Mouse (Mus musculus) CH12.LX (cell line): ENCODE results near the gene Fam71e1. TPM values are rescaled to one million over a fixed set of nuclear protein-coding genes. Genes with fewer than 3 reads are reported as not detected.

Source experiments
- DNase-seq: peaks from one replicate; pipeline ENCODE4 v3.0.0-alpha.2; 2013; ENCODE audit errors: extremely low read depth
- H3K27ac ChIP-seq: 2 replicates; pipeline ENCODE4 v1.5.1; 2012; ENCODE audit warnings: low read depth, mild to moderate bottlenecking, control low read depth, moderate library complexity; ENCODE audit not compliant: insufficient read depth
- H3K27me3 ChIP-seq: replicated peaks from 2 replicates; pipeline ENCODE3; 2012; ENCODE audit warnings: inconsistent platforms
- H3K36me3 ChIP-seq, 2 experiments: replicated peaks in 1 of 2; 2 replicates each; pipeline versions ENCODE3 to v1.6.1; 2012; ENCODE audit warnings: inconsistent platforms in 1 of 2, low read length in 1 of 2, mild to moderate bottlenecking in 1 of 2, mixed read lengths in 1 of 2, moderate library complexity in 1 of 2; ENCODE audit not compliant: control insufficient read depth in 1 of 2, insufficient read depth in 1 of 2
- H3K4me1 ChIP-seq, 2 experiments: 2 replicates each; pipeline ENCODE4 v1.6.1; 2012; ENCODE audit warnings: inconsistent platforms in 1 of 2, moderate library complexity in 1 of 2; ENCODE audit not compliant: insufficient read depth in 2 of 2, control insufficient read depth in 1 of 2
- H3K4me2 ChIP-seq: 2 replicates; pipeline ENCODE4 v1.6.1; 2012; ENCODE audit warnings: low read depth, mild to moderate bottlenecking, control low read depth; ENCODE audit not compliant: poor library complexity, insufficient read depth, severe bottlenecking
- H3K4me3 ChIP-seq, 3 experiments: fragments of 150-350 bp in 1 of 3; sonication (generic) in 1 of 3; replicated peaks in 1 of 3; 2 replicates each; pipeline versions ENCODE3 to v1.5.1; 2011 to 2012; ENCODE audit warnings: low read depth in 2 of 3, low read length in 2 of 3, mild to moderate bottlenecking in 2 of 3, moderate library complexity in 2 of 3, control low read depth in 1 of 3, improper control_type of control experiment in 1 of 3, inconsistent platforms in 1 of 3, mixed read lengths in 1 of 3; ENCODE audit not compliant: poor library complexity in 1 of 3
- H3K79me2 ChIP-seq: replicated peaks from 2 replicates; pipeline ENCODE4 v1.6.1; 2012; ENCODE audit warnings: mild to moderate bottlenecking, moderate library complexity; ENCODE audit not compliant: control insufficient read depth, poor library complexity, insufficient read depth, severe bottlenecking; ENCODE audit errors: extremely low read depth
- H3K9ac ChIP-seq: 2 replicates; pipeline ENCODE4 v1.6.1; 2012; ENCODE audit warnings: low read depth, mild to moderate bottlenecking, control low read depth, moderate library complexity; ENCODE audit not compliant: insufficient read depth
- H3K9me3 ChIP-seq: replicated peaks from 2 replicates; pipeline ENCODE3; 2012; ENCODE audit warnings: low read length, inconsistent platforms, mixed read lengths
- BHLHE40 ChIP-seq: IDR thresholded peaks from 2 replicates; pipeline ENCODE4 v1.6.1; 2011; ENCODE audit warnings: mild to moderate bottlenecking, low read depth, low read length, improper control_type of control experiment
- CHD2 ChIP-seq: IDR thresholded peaks from 2 replicates; pipeline ENCODE4 v1.6.1; 2011; ENCODE audit warnings: low read length, improper control_type of control experiment
- CTCF ChIP-seq, 2 experiments: IDR thresholded peaks in 1 of 2; conservative IDR thresholded peaks in 1 of 2; 2 replicates each; pipeline ENCODE4 v1.5.1; 2011 to 2012; ENCODE audit warnings: low read depth in 2 of 2, low read length in 2 of 2, improper control_type of control experiment in 1 of 2, inconsistent platforms in 1 of 2, mild to moderate bottlenecking in 1 of 2, moderate library complexity in 1 of 2
- E2F4 ChIP-seq: IDR thresholded peaks from 2 replicates; pipeline ENCODE4 v1.6.1; 2011; ENCODE audit warnings: low read depth, low read length, improper control_type of control experiment; ENCODE audit not compliant: insufficient replicate concordance
- ELF1 ChIP-seq: IDR thresholded peaks from 2 replicates; pipeline ENCODE4 v1.6.1; 2014; ENCODE audit warnings: low read depth, mild to moderate bottlenecking, inconsistent platforms, low read length, improper control_type of control experiment
- EP300 ChIP-seq: IDR thresholded peaks from 2 replicates; pipeline ENCODE4 v1.6.1; 2011; ENCODE audit warnings: low read length, improper control_type of control experiment
- ETS1 ChIP-seq: conservative IDR thresholded peaks from 2 replicates; pipeline ENCODE4 v1.6.1; 2012; ENCODE audit warnings: low read depth, mild to moderate bottlenecking, inconsistent platforms, low read length, improper control_type of control experiment, moderate library complexity
- GABPA ChIP-seq: IDR thresholded peaks from 2 replicates; pipeline ENCODE4 v1.6.1; 2012; ENCODE audit warnings: low read depth, low read length, improper control_type of control experiment, inconsistent platforms; ENCODE audit not compliant: insufficient replicate concordance
- HCFC1 ChIP-seq: IDR thresholded peaks from 2 replicates; pipeline ENCODE4 v1.6.1; 2012; ENCODE audit warnings: low read depth, mild to moderate bottlenecking, inconsistent platforms, low read length, improper control_type of control experiment
- IRF4 ChIP-seq: IDR thresholded peaks from 2 replicates; pipeline ENCODE4 v1.6.1; 2014; ENCODE audit warnings: low read depth, mild to moderate bottlenecking, inconsistent platforms, low read length, improper control_type of control experiment
- JUN ChIP-seq: IDR thresholded peaks from 2 replicates; pipeline ENCODE4 v1.6.1; 2011; ENCODE audit warnings: low read depth, mild to moderate bottlenecking, low read length, improper control_type of control experiment, moderate library complexity; ENCODE audit not compliant: insufficient read depth
- KAT2A ChIP-seq: IDR thresholded peaks from 2 replicates; pipeline ENCODE4 v1.6.1; 2012; ENCODE audit warnings: low read length, improper control_type of control experiment, inconsistent platforms; ENCODE audit not compliant: insufficient replicate concordance
- MAX ChIP-seq: IDR thresholded peaks from 2 replicates; pipeline ENCODE4 v1.6.1; 2011; ENCODE audit warnings: low read length, improper control_type of control experiment
- MEF2A ChIP-seq: IDR thresholded peaks from 2 replicates; pipeline ENCODE4 v1.6.1; 2014; ENCODE audit warnings: low read depth, mild to moderate bottlenecking, inconsistent platforms, low read length, improper control_type of control experiment, borderline replicate concordance
- MXI1 ChIP-seq: IDR thresholded peaks from 2 replicates; pipeline ENCODE4 v1.6.1; 2011; ENCODE audit warnings: mild to moderate bottlenecking, low read depth, low read length, improper control_type of control experiment
- MYC ChIP-seq: IDR thresholded peaks from 2 replicates; pipeline ENCODE4 v1.6.1; 2011; ENCODE audit warnings: low read depth, mild to moderate bottlenecking, improper control_type of control experiment, low read length
- NELFE ChIP-seq: IDR thresholded peaks from 2 replicates; pipeline ENCODE4 v1.6.1; 2011; ENCODE audit warnings: low read depth, low read length, improper control_type of control experiment
- PAX5 ChIP-seq: IDR thresholded peaks from 2 replicates; pipeline ENCODE4 v1.6.1; 2012; ENCODE audit warnings: low read length, inconsistent platforms, mixed read lengths
- POLR2A ChIP-seq: IDR thresholded peaks from 2 replicates; pipeline ENCODE4 v1.6.1; 2011; ENCODE audit warnings: low read depth, mild to moderate bottlenecking, improper control_type of control experiment, low read length
- RAD21 ChIP-seq: IDR thresholded peaks from 2 replicates; pipeline ENCODE4 v1.6.1; 2011; ENCODE audit warnings: low read depth, mild to moderate bottlenecking, low read length, improper control_type of control experiment, moderate library complexity
- SIN3A ChIP-seq: IDR thresholded peaks from 2 replicates; pipeline ENCODE4 v1.6.1; 2012; ENCODE audit warnings: low read length, improper control_type of control experiment, inconsistent platforms
- SMC3 ChIP-seq: IDR thresholded peaks from 2 replicates; pipeline ENCODE4 v1.6.1; 2011; ENCODE audit warnings: low read depth, low read length, improper control_type of control experiment
- TBP ChIP-seq: conservative IDR thresholded peaks from 2 replicates; pipeline ENCODE4 v1.6.1; 2011; ENCODE audit warnings: low read depth, low read length, improper control_type of control experiment
- TCF12 ChIP-seq: IDR thresholded peaks from 2 replicates; pipeline ENCODE4 v1.6.1; 2014; ENCODE audit warnings: low read depth, mild to moderate bottlenecking, inconsistent platforms, low read length, improper control_type of control experiment
- UBTF ChIP-seq: IDR thresholded peaks from 2 replicates; pipeline ENCODE4 v1.6.1; 2012; ENCODE audit warnings: low read depth, mild to moderate bottlenecking, inconsistent platforms, low read length, improper control_type of control experiment, moderate library complexity
- USF1 ChIP-seq: IDR thresholded peaks from 2 replicates; pipeline ENCODE4 v1.6.1; 2014; ENCODE audit warnings: low read depth, mild to moderate bottlenecking, inconsistent platforms, low read length, improper control_type of control experiment
- ZKSCAN1 ChIP-seq: IDR thresholded peaks from 2 replicates; pipeline ENCODE4 v1.6.1; 2012; ENCODE audit warnings: low read depth, inconsistent platforms, low read length, improper control_type of control experiment, borderline replicate concordance
- ZMIZ1 ChIP-seq: IDR thresholded peaks from 2 replicates; pipeline ENCODE4 v1.6.1; 2012; ENCODE audit warnings: low read depth, mild to moderate bottlenecking, inconsistent platforms, low read length, improper control_type of control experiment
- dilution Hi-C: fragments of 300-500 bp; cut with MboI; formaldehyde crosslinking; loops from 2 replicates; pipeline ENCODE4 v1.14.3; 2020; ENCODE audit warnings: low sequenced_read_pairs; ENCODE audit not compliant: extremely low pct_unique_long_range_greater_than_20kb, extremely low pct_ligation_motif_present
- in situ Hi-C: fragments of 300-500 bp; cut with MboI; formaldehyde crosslinking; loops from 3 replicates; pipeline ENCODE4 v1.14.3; 2019; ENCODE audit warnings: low sequenced_read_pairs, low pct_ligation_motif_present, low pct_unique_long_range_greater_than_20kb, mixed read lengths
- polyA plus RNA-seq: library from polyadenylated mRNA; unstranded; fragments of >175 nt; gene quantifications from 2 replicates; pipeline ENCODE4 v1.2.1, GENCODE M21; 2012; ENCODE audit warnings: low read depth; ENCODE audit not compliant: insufficient read length
- total RNA-seq, 2 experiments: library from RNA; depleted of rRNA; stranded (reverse); fragments of 300-350 nt in 1 of 2; fragments of >200 nt in 1 of 2; gene quantifications; 2 replicates each; pipeline ENCODE4 v1.2.3; 2012 to 2014

Gene Fam71e1
- total and polyA plus RNA-seq, 3 experiments: 0.39 to 1.2 TPM; not detected in 1

DNA sequence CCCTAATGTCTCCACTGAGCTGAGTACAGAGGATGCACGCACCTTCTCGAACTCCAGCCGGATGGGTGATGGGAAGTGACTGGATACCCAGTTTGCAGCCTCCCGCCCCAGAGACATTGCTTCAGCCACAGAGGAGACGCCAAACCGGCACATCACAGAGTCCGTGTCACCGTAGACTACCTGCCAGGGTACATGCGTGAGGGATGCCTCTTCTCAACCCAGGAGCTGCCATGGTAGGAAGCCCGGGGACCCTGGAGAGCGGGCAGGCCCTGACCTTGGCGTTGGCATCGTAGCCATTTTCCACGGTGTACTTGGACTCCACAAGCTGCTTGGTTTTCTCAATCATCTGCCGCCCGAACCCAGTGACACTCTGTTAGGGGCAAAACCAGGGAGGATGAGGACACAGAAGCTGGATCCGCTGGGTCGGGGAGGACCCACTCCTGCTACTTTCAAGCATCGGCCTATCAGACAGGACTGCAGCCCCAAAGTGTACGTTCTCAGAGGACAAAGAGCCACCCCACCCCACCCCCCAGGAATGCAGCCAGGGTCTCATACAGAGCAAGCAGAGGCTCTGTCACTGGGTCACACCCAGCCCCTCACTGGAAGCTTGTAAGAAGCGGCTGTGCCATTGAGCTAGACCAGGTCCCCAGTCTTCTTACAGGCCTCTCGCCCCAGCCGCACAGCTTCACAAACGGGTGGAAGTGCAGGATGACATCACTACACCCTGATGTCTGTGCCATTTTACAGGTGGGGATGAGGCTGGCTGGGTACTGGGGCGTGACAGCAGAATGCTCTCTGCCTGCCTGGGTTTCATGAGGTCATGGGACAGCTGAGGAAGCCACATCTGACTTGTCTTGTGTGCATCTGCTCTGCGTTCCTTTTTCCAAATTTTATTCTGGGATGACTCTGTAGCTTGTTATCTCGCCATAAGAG, 39.5 kb downstream of the Fam71e1 start:
- Histone ChIP-seq H3K9me3 (no peaks in the 10 kb centered on the region), H3K9ac (no peak overlapping the region), H3K79me2 (no peaks in the 10 kb centered on the region; the same call in 1 of the 2 replicates), H3K27ac (peak overlapping the region; percentile 61), H3K4me2 (no peak overlapping the region), H3K36me3 (peaks cover 56 to 75% of the 10 kb centered on the region in 2 experiments), H3K4me3 (no peak overlapping the region), H3K4me1 (peaks cover 53 to 72% of the 10 kb centered on the region in 2 experiments), H3K27me3 (no peaks in the 10 kb centered on the region)
- dilution Hi-C loops: no loop called here
- peak; percentile 84 for DNase-seq
- TF ChIP-seq ZKSCAN1 (no peak), CTCF (conservative IDR thresholded peaks at IDR 0.05 in 1 of 2, IDR thresholded peaks at IDR 0.05 in 1 of 2; ENCODE audit: low read depth in 2 of 2, low read length in 2 of 2) (no peak), IRF4 (peak; percentile 75), BHLHE40 (peak; percentile 77), TBP (no peak), GABPA (peak; percentile 22; the same call in 1 of the 2 replicates), MXI1 (no peak), ZMIZ1 (no peak), JUN (peak; percentile 39; the same call in 1 of the 2 replicates), ELF1 (no peak), TCF12 (peak; percentile 88), MAX (no peak), SMC3 (no peak), RAD21 (no peak), HCFC1 (no peak), POLR2A (no peak), UBTF (no peak), NELFE (no peak), E2F4 (no peak), USF1 (no peak), MYC (0 out of 2 replicates have a peak, but pooled peaks have one; percentile 31), PAX5 (no peak), CHD2 (no peak), SIN3A (no peak; the same call in 1 of the 2 replicates), ETS1 (peak; percentile 98), EP300 (peak; percentile 59), KAT2A (no peak), MEF2A (peak; percentile 34; the same call in 1 of the 2 replicates)
- in situ Hi-C loops: no loop called here
